Mouse (Mus musculus) cerebellum, adult 11-12 months (tissue): ENCODE results near the gene Hdac5.
A peak's percentile ranks its signal among the peaks of the same experiment; 100 is the strongest.

ENCODE experiments used
- DNase-seq: peaks from one replicate; pipeline ENCODE4 v3.0.0; 2022

Gene Hdac5

GRCm38 (mm10) chr11:102236022-102236421, 6.1 kb upstream of the Hdac5 start:
- DNase-seq = no peak

GRCm38 (mm10) chr11:102229331-102229953, 524 bp downstream of the Hdac5 start:
- peak; percentile 70 for DNase-seq

- peak; percentile 37 for DNase-seq
Measured at GRCm38 (mm10) chr11:102228646-102229268, 1.2 kb downstream of the Hdac5 start.

GRCm38 (mm10) chr11:102228191-102228545, 1.8 kb downstream of the Hdac5 start:
- no peak for DNase-seq

- DNase-seq = peak; percentile 43
Measured at GRCm38 (mm10) chr11:102227270-102228190, 2.4 kb downstream of the Hdac5 start.

- DNase-seq = peak; percentile 66
Measured at GRCm38 (mm10) chr11:102226067-102226978, 3.6 kb downstream of the Hdac5 start.

GRCm38 (mm10) chr11:102225221-102225620, 4.7 kb downstream of the Hdac5 start:
- no peak for DNase-seq

- peak; percentile 66 for DNase-seq
Measured at GRCm38 (mm10) chr11:102224686-102225085, 5.3 kb downstream of the Hdac5 start.

GRCm38 (mm10) chr11:102223166-102223565, 6.8 kb downstream of the Hdac5 start:
- peak; percentile 51 for DNase-seq

GRCm38 (mm10) chr11:102221954-102222351, 8.0 kb downstream of the Hdac5 start:
- DNase-seq = peak; percentile 76

GRCm38 (mm10) chr11:102221243-102221953, 8.6 kb downstream of the Hdac5 start:
- DNase-seq = peak; percentile 42

- DNase-seq = peak; percentile 57
Measured at GRCm38 (mm10) chr11:102220451-102220850, 9.5 kb downstream of the Hdac5 start.

GRCm38 (mm10) chr11:102219994-102220346, 10.0 kb downstream of the Hdac5 start:
- peak; percentile 77 for DNase-seq

- peak; percentile 76 for DNase-seq
Measured at GRCm38 (mm10) chr11:102219247-102219993, 10.5 kb downstream of the Hdac5 start.

GRCm38 (mm10) chr11:102218783-102219182, 11.2 kb downstream of the Hdac5 start:
- DNase-seq = peak; percentile 95

GRCm38 (mm10) chr11:102217876-102218430, 12.0 kb downstream of the Hdac5 start:
- DNase-seq = peak; percentile 46

GRCm38 (mm10) chr11:102217396-102217795, 12.6 kb downstream of the Hdac5 start:
- peak; percentile 75 for DNase-seq

- DNase-seq = peak; percentile 54
Measured at GRCm38 (mm10) chr11:102216886-102217240, 13.1 kb downstream of the Hdac5 start.

GRCm38 (mm10) chr11:102216056-102216885, 13.7 kb downstream of the Hdac5 start:
- DNase-seq = peak; percentile 64

GRCm38 (mm10) chr11:102215511-102215910, 14.5 kb downstream of the Hdac5 start:
- DNase-seq = peak; percentile 27
